Comparison of ENCODE assay signal across 17 mouse cellular contexts in the genomic region with DNA sequence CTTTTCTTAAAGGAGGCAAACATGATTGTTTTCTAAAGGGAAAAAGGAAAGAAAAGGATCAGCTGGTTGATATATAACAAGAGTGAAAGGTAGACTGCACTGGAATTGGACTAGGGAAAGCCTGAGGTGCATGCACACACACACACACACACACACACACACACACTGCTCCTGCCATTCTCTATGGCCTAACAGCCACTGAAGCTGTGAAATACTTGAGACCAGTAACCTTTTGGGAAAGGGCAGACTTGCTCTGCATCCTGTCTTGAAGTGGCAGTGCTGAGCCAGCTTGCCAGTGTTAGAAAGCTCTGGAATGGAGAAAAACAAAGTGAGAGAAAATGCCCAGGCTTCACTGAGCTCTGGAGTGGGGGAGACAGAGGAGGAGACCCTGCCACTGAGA.
"Had no signal": no experiment of that assay in that cellular context is flagged by ENCODE, and none has a peak within 500 bp of the region (broad histone marks: within the 10 kb centered on the region; RNA-seq: fewer than 3 reads in every experiment).

No protein-coding gene starts in this region.

- H3K27ac ChIP-seq: neural tube, embryonic 12.5 days; neural tube, embryonic 13.5 days; neural tube, embryonic 15.5 days; stomach, embryonic 15.5 days; stomach, postnatal 0 days had no signal

- H3K36me3 ChIP-seq: neural tube, embryonic 12.5 days; neural tube, embryonic 13.5 days; neural tube, embryonic 15.5 days; stomach, embryonic 15.5 days had no signal

- DNase-seq: retina, postnatal 1 day; right cerebral cortex, adult 18-20 months; right cerebral cortex, postnatal 14 days; right cerebral cortex, postnatal 25 days; right cerebral cortex, postnatal 4 days; spleen, adult 18-20 months; thymus, adult 18-20 months; thymus, adult 2 months; thymus, postnatal 14 days; thymus, postnatal 25 days; thymus, postnatal 36 days; thymus, postnatal 4 days had no signal

- H3K4me3 ChIP-seq: neural tube, embryonic 12.5 days; neural tube, embryonic 13.5 days; neural tube, embryonic 15.5 days; stomach, embryonic 15.5 days had no signal

- H3K9ac ChIP-seq: neural tube, embryonic 12.5 days; neural tube, embryonic 13.5 days; neural tube, embryonic 15.5 days; stomach, embryonic 15.5 days had no signal

- H3K9me3 ChIP-seq: neural tube, embryonic 12.5 days; neural tube, embryonic 13.5 days; neural tube, embryonic 15.5 days; stomach, embryonic 15.5 days had no signal

- H3K4me2 ChIP-seq: neural tube, embryonic 12.5 days; neural tube, embryonic 13.5 days; neural tube, embryonic 15.5 days; stomach, embryonic 15.5 days had no signal

- H3K27me3 ChIP-seq: neural tube, embryonic 12.5 days; neural tube, embryonic 13.5 days; neural tube, embryonic 15.5 days; stomach, embryonic 15.5 days had no signal

- H3K4me1 ChIP-seq: neural tube, embryonic 12.5 days; neural tube, embryonic 13.5 days; neural tube, embryonic 15.5 days; stomach, embryonic 15.5 days had no signal
